Mouse (Mus musculus) right cerebral cortex, adult 2 months (tissue): ENCODE data around the gene Dpp7.

Experiments
- DNase-seq, 2 experiments: peaks; one replicate each; pipeline ENCODE4 v3.0.0; 2021 to 2022; ENCODE audit warnings: low spot score in 2 of 2

Gene Dpp7

DNA sequence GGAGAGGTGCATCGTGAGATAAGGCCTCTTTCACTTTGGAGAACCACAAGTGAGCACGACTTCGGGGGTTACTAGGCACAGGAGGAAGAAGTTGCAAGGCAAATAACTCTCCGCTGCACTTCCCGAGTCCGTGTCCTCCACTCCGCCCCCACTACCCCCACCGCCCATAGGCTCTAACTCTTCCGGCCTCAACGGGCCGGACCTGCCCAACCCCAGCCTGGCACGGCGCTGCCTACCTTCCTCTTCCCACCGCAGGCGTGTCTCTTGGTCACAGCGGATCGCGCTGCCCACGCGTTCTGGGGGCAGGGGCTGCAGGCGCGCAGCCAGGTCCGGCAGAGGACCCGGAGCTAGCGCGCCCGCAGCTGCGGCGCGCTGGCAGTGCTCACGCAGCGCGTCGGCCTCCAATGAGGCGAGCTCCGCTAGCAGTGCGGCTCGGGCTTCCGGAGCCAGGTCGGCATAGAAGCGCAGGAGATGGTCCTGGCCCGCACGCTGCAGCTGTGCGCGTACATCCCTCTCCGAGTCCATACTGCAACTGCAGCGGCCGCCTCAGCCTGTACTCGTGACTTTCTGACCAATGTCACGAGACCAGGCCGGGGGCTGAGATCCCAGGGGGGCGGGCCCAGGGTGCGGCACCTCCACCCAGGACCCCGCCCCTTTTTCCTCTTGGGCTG, 9.1 kb upstream of the Dpp7 start, which contains the start of gene Uap1l1:
Uap1l1 (minus strand) TSS at position 592 of the 671 bp plus-strand sequence.
- DNase-seq = peak; percentile 58 to 68

DNA sequence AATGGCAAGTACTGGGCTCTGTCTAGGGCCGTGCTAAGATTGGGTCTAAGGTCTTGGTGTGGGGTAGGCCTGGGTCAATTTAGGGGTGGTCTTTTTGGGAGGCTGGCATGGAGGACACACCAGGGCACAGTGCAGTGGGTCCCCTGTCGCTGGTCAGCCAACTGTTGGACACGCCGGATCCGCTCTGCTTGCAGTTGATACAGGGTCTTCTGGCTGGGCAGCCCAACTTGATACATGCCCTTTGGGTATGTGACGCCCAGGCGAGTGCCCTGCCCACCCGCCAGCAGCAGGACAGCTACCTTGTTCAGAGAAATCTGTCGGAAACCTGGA, 8.6 kb upstream of the Dpp7 start:
- DNase-seq = no peak

GRCm38 (mm10) chr2:25364313-25364712, 8.2 kb upstream of the Dpp7 start:
- DNase-seq = no peak

DNA sequence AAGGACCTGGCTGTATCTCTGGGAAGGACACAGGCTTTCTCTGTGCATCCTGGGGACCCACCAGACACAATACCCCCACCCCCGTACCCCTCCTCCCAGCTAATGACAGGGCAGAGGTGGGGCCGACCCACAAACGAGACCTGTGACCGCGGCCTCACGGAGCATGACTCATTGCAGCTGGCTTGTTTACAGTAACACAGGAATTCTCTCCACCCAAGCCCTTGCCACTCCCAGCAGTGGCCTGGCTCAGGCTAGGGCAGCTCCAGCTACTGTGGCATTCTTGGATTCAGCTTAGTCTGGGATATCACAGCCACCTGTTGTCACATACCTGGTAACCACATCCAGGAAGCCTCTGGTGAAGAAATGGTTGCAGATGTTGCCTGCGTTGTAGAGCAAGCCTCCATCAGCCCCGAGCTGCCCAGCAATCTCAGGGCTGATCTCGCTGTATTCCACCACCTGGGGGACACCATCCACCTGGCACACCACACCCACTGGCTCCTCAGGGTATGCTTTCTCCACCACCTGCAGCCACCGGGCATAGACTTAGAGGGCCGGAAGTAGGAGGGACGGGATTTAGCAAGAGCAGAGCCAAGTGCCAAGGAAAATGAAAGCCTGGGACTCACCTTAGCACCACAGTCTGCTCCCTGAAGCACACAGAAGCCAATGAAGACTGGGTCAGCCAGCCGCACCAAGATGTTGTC, 7.5 kb upstream of the Dpp7 start:
- no peak for DNase-seq

DNA sequence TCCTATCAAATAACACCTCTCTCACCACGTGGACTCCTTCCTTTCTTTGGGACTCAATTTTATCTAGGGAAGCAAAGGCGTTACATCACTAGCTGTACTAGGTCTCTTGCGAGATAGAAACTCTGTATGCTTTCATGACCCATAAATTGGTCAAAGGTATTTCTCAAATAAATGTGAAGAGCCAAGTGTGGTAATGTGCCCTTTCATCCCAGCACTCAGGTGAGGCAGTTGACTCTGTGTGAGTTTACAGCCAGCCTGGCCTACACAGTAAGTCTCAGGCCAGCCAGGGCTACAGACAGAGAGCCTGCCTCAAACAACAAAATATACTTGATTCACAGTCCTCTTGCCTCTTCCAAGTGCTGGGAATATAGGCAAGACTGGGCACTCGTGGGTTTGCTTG, 3.7 kb upstream of the Dpp7 start:
- no peak for DNase-seq

GRCm38 (mm10) chr2:25355419-25356066, 616 bp downstream of the Dpp7 start:
- DNase-seq = peak in 1 of 2 experiments; percentile 11

DNA sequence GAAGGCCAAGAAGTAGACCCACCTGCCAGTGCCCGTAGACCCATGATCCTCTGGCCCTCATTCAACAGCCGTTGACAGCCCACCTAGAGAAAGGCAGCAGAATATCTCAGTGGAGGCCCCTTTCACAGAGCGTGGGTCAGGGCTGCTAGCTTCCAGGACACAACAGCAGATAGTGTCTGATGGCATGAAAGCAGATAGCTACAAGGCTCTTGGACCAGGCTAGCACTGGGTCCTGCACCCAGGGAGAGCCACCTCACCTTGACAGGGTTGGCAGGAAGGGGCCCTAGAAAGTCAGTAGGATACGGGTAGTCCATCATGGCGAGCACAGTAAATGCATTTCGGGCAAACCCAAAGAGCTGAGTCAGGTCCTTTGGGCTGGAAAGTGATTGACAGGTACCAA, 1.9 kb downstream of the Dpp7 start:
- DNase-seq = no peak

GRCm38 (mm10) chr2:25350701-25351100, 5.5 kb downstream of the Dpp7 start:
- no peak for DNase-seq

GRCm38 (mm10) chr2:25349499-25349898, 6.7 kb downstream of the Dpp7 start:
- no peak for DNase-seq

- DNase-seq = no peak
Measured at GRCm38 (mm10) chr2:25348162-25348561, 8.0 kb downstream of the Dpp7 start.

GRCm38 (mm10) chr2:25338303-25338702, 17.9 kb downstream of the Dpp7 start:
- no peak for DNase-seq

- DNase-seq = no peak
Measured at GRCm38 (mm10) chr2:25333569-25333968, 22.6 kb downstream of the Dpp7 start.

GRCm38 (mm10) chr2:25332286-25333160, 23.6 kb downstream of the Dpp7 start, which contains the start of gene Man1b1:
Gene Man1b1, plus strand, starts transcription at chr2:25332338.
- DNase-seq = peak; percentile 100

DNA sequence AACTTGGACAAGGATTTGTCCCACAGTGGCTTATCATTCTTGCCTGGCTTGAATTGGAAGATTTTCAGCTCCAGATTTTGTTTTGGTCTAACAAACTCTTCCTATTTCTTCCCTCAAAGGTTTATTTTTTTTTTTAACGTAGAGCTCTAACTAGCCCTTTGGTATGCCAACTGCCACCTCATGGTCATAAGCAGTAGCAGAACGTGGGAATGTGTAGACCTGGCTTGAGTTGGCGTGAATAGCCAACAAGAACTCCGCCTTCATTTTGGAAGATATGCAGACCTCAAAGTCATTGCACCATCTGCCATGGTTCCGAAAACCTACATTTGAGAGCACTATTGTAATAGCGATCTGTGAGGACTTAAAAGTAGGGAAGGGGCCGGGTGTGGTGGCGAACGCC, 24.7 kb downstream of the Dpp7 start:
- DNase-seq = no peak

DNA sequence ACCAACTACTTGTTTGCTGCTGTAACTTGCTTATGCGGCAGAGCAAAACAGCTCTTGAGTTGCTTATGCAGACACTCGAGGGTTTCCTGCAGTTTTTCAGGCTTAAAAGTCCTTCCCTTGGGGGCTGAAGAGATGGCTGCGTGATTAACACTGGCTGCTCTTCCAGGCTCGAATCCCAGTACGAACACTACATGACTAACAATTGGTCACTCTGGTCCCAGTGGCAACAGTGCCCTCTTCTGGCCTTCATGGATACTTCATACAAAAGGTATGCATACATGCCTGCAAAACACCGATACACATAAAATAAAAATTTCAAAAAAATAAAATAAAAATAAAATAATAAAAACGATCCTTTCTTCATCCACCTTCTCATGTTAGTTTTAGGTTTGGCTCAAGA, 27.7 kb downstream of the Dpp7 start:
- peak in 1 of 2 experiments; percentile 33 for DNase-seq

DNA sequence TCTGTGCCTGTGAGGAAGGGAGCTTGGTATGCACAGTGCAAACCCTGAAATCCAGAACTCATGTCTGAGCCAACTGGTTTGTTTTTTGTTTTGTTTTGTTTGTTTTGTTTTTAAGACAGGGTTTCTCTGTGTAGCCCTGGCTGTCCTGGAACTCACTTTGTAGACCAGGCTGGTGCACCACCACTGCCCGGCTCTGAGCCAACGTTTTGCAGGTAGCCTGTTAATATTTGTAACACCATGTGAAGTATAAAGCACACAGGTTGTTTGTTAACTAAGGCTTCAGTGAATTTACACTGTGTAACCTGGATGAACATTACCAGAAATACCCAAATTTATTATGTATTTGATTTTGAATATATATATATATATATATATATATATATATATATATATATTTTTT, 30.1 kb downstream of the Dpp7 start:
- DNase-seq = no peak

- DNase-seq = no peak
Measured at GRCm38 (mm10) chr2:25320084-25320483, 36.1 kb downstream of the Dpp7 start.

DNA sequence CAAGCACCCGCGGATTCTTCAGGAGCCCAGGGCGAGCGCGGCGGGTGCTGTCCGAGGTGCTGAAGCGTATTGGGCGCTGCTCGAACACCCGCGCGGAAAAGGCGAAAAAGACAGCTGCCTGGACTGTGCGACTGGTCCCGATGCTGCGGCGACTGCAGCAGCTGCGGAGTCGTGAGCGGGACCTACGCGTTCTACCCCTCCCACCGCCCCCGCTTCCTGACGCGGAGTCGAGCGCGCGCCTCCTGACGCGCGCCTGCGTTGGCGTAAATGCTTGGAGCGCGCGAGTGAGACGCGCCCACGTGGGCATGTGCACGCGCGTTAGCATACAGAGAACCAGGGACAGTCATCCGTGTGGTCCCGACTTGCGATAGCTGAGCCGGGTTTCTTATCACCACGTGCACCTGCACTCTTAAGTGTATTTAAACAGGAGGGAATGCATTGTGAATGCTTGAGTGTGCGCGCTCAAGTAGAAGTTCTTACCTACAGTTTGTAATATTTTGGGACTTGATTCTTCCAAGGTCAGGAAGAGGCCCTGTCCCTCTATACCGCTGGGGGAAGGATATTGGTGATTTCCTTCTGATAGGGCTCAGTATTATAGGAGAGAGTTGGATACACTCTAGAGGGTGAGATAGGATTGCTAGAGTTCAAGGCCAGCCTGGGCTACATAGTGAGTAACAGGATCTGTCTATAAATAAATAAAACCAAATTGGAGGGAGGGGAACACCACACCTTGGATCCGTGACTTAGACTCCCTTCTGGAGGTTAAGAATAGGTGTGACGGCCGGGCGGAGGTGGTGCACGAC, 37.0 kb downstream of the Dpp7 start, which contains the start of gene Grin1:
Grin1 (minus strand) TSS at position 217 of the 803 bp plus-strand sequence.
- peak; percentile 89 to 95 for DNase-seq

DNA sequence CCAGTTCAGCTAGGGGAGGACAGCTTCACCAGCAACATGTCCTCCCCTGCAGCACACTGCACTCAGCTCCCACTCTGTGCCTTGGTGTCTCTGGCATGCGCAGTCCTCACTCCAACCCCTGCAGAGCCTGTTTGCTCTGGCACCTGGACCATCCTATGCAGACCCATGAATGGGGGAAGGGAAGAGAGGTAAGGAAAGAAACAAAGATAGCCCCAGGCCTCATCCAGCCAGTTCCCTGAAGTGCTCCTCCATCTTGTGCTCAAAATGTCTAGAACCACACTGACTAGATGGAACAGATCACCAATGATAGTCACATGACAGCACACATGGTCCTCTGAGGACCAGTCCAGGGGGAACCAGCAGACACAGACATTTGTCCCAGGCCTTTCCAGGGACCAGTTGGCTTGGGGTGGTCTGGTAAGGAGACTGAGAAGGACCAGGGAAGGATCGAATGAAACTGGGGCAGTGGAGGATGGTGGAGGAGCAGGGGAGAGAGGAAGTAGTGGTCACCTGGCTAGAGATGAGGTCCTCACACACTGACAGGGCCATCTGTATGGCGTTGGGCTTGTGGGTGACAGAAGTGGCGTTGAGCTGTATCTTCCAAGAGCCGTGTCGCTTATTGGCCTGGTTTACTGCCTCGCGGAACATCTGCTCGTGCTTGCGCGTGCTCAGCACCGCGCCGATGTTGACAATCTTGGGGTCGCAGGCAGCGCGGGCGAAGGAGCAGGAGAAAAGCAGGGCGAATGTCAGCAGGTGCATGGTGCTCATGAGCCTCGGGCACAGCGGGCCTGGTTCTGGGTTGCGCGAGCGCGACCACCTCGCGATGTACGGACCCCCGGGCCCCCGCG, 37.8 kb downstream of the Dpp7 start:
- peak; percentile 57 to 66 for DNase-seq

GRCm38 (mm10) chr2:25311491-25311891, 44.7 kb downstream of the Dpp7 start:
- no peak for DNase-seq
